Mouse (Mus musculus) heart, embryonic 16.5 days (tissue): ENCODE results near the gene Serpina12. TPM values are rescaled to one million over a fixed set of nuclear protein-coding genes. Genes with fewer than 3 reads are reported as not detected.

Source experiments
- ATAC-seq: fragments of 200-750 bp; cut with Nextera tagmentation; replicated peaks from 2 replicates; pipeline ENCODE4 v1.8.0; 2017; ENCODE audit warnings: moderate number of reproducible peaks; ENCODE audit not compliant: insufficient read depth, low FRiP score; ENCODE audit errors: extremely low read depth
- H3K27ac ChIP-seq: fragments of 300-500 bp; sonication (generic); 2 replicates; pipeline ENCODE4 v1.5.1; 2014; ENCODE audit warnings: mild to moderate bottlenecking, low read length, control low read depth, moderate library complexity
- H3K27me3 ChIP-seq: fragments of 300-500 bp; sonication (generic); 2 replicates; pipeline ENCODE4 v1.6.1; 2014; ENCODE audit warnings: low read length, mixed read lengths; ENCODE audit not compliant: control insufficient read depth, insufficient read depth
- H3K36me3 ChIP-seq: fragments of 300-500 bp; sonication (generic); 2 replicates; pipeline ENCODE4 v1.6.1; 2014; ENCODE audit not compliant: control insufficient read depth, insufficient read depth
- H3K4me1 ChIP-seq: fragments of 300-500 bp; sonication (generic); 2 replicates; pipeline ENCODE4 v1.6.1; 2014; ENCODE audit warnings: low read length, mixed read lengths; ENCODE audit not compliant: control insufficient read depth, insufficient read depth
- H3K4me2 ChIP-seq: fragments of 300-500 bp; sonication (generic); 2 replicates; pipeline ENCODE4 v1.6.1; 2014; ENCODE audit warnings: low read depth, mild to moderate bottlenecking, control low read depth, low read length
- H3K4me3 ChIP-seq: fragments of 300-500 bp; sonication (generic); 2 replicates; pipeline ENCODE4 v1.5.1; 2014; ENCODE audit warnings: mild to moderate bottlenecking, control low read depth, low read length
- H3K9ac ChIP-seq: fragments of 300-500 bp; sonication (generic); 2 replicates; pipeline ENCODE4 v1.6.1; 2014; ENCODE audit warnings: low read length, control low read depth
- H3K9me3 ChIP-seq: fragments of 300-500 bp; sonication (generic); replicated peaks from 2 replicates; pipeline ENCODE4 v1.6.1; 2016; ENCODE audit warnings: low read length; ENCODE audit not compliant: control insufficient read depth
- WGBS: fragments of 180-500 bp; shearing (Covaris S2); extraction: QIAGEN DNeasy Blood & Tissue Kit; methylation state at CpG from one replicate; pipeline ENCODE4 v1.1.7; 2014; 5-methylcytosine and 5-hydroxymethylcytosine counted together
- polyA plus RNA-seq: library from polyadenylated mRNA; unstranded; fragments of >200 nt; fragmentation: Nextera tagmentation; extraction: Ambion mirVana; gene quantifications from 2 replicates; pipeline ENCODE4 v1.2.1, GENCODE M21; 2015

The Serpina12 gene
- polyA plus RNA-seq, 1 experiment from 2014 or later = not detected

DNA sequence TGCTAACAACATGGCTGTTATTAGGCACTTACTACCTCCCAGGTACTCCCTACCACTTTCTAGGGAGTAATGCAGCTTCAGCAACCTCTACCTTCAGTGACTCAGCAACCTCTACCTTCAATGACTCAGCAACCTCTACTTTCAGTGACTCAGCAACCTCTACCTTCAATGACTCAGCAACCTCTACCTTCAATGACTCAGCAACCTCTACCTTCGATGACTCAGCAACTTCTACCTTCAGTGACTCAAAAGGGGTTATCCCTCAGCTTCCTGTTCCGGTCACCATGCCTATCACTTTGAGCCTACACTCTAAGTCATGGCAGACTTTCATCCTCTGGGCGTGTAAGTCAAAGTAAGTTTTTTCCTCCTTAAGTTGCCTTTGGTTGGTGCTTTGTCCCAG is 43.6 kb downstream of the Serpina12 start:
- WGBS = 82% methylated on average over 3 of the region's 3 CpGs
- H3K27ac ChIP-seq = no peak overlapping the region
- no peak overlapping the region for H3K9ac ChIP-seq
- no peaks in the 10 kb centered on the region; the same call in none of the 2 replicates for H3K27me3 ChIP-seq
- H3K4me1 ChIP-seq = peaks cover 15% of the 10 kb centered on the region
- H3K4me3 ChIP-seq = no peak overlapping the region
- no peaks in the 10 kb centered on the region for H3K36me3 ChIP-seq
- H3K9me3 ChIP-seq = peaks cover 2% of the 10 kb centered on the region; the same call in 1 of the 2 replicates
- no peak overlapping the region for H3K4me2 ChIP-seq
- ATAC-seq = no peak

DNA sequence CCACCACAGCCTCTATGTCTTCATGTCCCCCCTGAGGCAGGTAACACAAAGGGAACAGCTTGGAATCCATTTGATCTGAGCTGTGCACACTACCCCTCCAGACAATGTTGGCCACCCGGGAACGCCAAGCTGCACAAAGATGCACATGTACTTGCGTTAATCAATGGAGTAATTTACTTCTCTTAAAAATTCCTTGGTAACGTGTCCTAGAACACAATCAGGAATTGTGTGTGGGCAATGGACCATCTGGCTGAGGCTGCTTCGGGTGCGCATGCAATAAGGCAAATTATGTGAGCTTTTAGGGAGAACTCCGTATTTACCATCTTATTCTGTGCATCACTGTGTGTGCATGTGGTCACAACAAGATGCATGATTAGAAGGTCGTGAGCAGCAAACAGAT is 44.6 kb downstream of the Serpina12 start:
- no peaks in the 10 kb centered on the region for H3K36me3 ChIP-seq
- no peak overlapping the region for H3K4me2 ChIP-seq
- no peak overlapping the region for H3K27ac ChIP-seq
- WGBS = 88% methylated on average over 8 of the region's 8 CpGs
- ATAC-seq = no peak
- peaks cover 1% of the 10 kb centered on the region; the same call in 1 of the 2 replicates for H3K9me3 ChIP-seq
- H3K27me3 ChIP-seq = peaks cover 4% of the 10 kb centered on the region
- H3K9ac ChIP-seq = no peak overlapping the region
- H3K4me1 ChIP-seq = peaks cover 15% of the 10 kb centered on the region
- H3K4me3 ChIP-seq = no peak overlapping the region

DNA sequence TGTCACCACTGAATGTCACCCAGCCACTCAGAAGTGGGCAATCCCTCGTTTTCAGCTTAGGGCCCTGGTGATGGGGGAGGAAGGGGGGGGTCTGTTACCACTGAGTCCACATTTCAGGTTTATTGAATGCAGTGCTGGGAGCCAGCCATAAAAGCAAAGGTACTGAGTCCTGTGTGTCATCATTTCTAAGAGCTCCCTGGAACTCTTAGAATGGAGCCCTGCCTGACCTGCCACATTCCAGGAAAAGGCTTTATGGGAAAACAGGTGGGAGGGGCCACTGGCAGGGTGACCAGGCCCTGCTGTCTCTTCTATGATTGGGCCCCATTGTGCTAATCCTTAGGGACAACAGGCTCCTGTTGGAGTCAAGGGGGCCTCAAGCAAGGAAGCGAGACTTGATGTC is 47.7 kb downstream of the Serpina12 start:
- no peaks in the 10 kb centered on the region for H3K9me3 ChIP-seq
- H3K27ac ChIP-seq = no peak overlapping the region
- ATAC-seq = no peak
- H3K36me3 ChIP-seq = no peaks in the 10 kb centered on the region
- peaks cover 4% of the 10 kb centered on the region for H3K27me3 ChIP-seq
- WGBS = 68% methylated on average over 2 of the region's 2 CpGs
- H3K4me1 ChIP-seq = no peaks in the 10 kb centered on the region
- no peak overlapping the region for H3K9ac ChIP-seq
- no peak overlapping the region for H3K4me3 ChIP-seq
- H3K4me2 ChIP-seq = no peak overlapping the region

DNA sequence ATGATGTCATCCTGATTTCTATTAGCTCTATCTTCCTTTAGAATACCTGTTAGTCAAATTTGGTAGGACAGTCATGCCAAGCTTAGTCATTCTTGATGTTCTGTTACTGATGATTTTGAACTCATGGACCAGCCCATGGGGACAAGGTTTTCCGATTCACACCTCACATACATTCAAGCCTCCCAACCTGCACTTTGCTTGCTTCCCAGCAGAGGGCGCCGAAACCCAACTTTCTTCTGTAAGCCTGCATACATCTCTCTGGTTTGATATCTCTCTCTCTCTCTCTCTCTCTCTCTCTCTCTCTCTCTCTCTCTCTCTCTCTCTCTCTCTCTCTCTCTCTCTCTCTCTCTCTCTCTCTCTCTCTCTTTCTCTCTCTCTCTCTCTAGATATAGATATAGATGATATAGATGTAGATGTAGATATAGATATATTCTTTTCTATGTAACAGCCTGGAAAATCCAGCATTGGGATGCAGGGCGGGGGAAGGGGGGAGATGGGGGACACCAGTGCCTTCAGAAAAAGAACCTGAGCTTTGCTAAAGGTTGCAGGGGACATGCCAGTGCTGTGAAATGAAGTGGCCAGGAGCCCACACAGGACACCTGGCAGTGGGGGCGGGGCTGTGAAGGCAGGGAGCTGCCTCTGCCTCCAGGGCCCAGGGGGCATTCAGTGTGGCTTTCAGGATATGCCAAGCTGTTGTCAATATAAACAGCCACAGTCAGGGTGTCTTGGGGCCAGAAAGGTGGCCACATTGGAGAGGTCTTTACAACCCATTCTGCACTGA is 48.8 kb downstream of the Serpina12 start:
- H3K36me3 ChIP-seq = no peaks in the 10 kb centered on the region
- H3K9ac ChIP-seq = no peak overlapping the region
- H3K9me3 ChIP-seq = no peaks in the 10 kb centered on the region
- H3K27ac ChIP-seq = no peak overlapping the region
- 37% methylated on average over 5 of the region's 5 CpGs for WGBS
- no peak for ATAC-seq
- H3K4me1 ChIP-seq = no peaks in the 10 kb centered on the region
- no peak overlapping the region for H3K4me2 ChIP-seq
- peaks cover 4% of the 10 kb centered on the region for H3K27me3 ChIP-seq
- H3K4me3 ChIP-seq = no peak overlapping the region

DNA sequence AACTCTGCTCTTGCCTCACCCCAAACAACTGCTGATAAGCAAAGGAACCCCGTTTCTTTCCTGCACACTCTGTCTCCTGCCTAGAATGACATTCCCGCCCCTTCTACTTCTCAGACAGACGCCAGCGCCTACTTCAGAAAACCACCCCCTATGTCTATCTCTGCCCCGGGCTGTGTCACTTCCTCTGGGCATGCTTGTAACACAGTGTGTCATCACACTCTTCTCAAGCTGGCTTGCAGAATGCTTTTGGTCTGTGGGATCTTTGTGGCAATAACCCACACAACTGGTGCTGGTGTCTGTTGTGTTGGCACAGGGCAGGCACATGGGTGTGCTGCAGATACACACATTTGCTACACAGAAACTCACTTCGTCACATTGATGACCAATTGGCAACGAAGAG is 51.3 kb downstream of the Serpina12 start:
- no peak for ATAC-seq

DNA sequence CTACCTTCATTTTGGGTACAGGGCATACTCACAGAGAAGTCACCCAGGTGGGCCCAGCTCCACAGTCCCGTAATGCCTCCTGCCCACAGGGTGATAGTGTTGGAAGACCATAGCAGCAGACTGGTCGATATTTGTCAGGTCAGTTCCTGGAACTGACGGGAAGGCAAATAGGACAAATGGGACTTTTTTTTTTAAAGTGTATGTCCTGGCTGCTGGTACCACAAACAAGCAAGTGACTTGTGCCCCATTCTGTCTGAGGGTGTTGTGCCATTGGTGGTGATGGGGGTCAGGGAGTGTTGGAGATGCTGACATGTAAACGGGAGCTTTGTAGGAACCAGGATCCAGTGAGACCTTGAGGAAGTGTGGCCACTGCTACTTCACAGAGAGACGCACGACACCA is 54.4 kb downstream of the Serpina12 start, which contains the start of gene Serpina11:
Gene Serpina11, minus strand, starts transcription at position 101 of the 400 bp plus-strand sequence.
- H3K36me3 ChIP-seq = no peaks in the 10 kb centered on the region
- H3K27ac ChIP-seq = no peak within 1 kb of the TSS
- no peak within 1 kb of the TSS for H3K4me3 ChIP-seq
- H3K9ac ChIP-seq = no peak within 1 kb of the TSS
- no peak within 1 kb of the TSS for H3K4me2 ChIP-seq
- no peak for ATAC-seq
- no peaks in the 10 kb centered on the region for H3K4me1 ChIP-seq
- H3K27me3 ChIP-seq = peaks cover 9% of the 10 kb centered on the region; the same call in 1 of the 2 replicates
- WGBS = 81% methylated on average over 6 of the region's 6 CpGs
- no peaks in the 10 kb centered on the region for H3K9me3 ChIP-seq

More for the DNA sequence above, 51.3 kb downstream of the Serpina12 start:
- Histone ChIP-seq H3K4me3 (no peak overlapping the region), H3K9me3 (no peaks in the 10 kb centered on the region), H3K27ac (no peak overlapping the region), H3K36me3 (no peaks in the 10 kb centered on the region), H3K4me2 (no peak overlapping the region), H3K9ac (no peak overlapping the region), H3K27me3 (peaks cover 9% of the 10 kb centered on the region), H3K4me1 (no peaks in the 10 kb centered on the region)
- whole genome bisulfite sequencing = 48% methylated on average over 7 of the region's 7 CpGs

DNA sequence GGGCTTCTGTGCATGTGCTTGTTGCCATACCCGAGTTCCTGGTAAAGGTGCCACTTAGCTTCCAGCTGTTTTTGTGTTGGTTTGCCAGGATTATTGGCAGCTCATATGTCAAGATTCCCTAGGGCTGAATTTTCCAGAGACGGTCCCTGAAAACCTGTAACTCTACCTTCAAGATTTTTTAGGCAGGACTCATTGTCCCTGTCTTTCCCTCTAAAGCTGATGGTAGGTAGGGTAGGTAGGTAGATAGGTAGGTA is 54.8 kb downstream of the Serpina12 start:
- no peak for ATAC-seq
- Histone ChIP-seq H3K4me1 (no peaks in the 10 kb centered on the region), H3K27me3 (peaks cover 6% of the 10 kb centered on the region; the same call in 1 of the 2 replicates), H3K36me3 (no peaks in the 10 kb centered on the region), H3K4me3 (no peak overlapping the region), H3K9ac (no peak overlapping the region), H3K27ac (no peak overlapping the region), H3K4me2 (no peak overlapping the region), H3K9me3 (no peaks in the 10 kb centered on the region)
- WGBS = 66% methylated on average over 2 of the region's 2 CpGs

DNA sequence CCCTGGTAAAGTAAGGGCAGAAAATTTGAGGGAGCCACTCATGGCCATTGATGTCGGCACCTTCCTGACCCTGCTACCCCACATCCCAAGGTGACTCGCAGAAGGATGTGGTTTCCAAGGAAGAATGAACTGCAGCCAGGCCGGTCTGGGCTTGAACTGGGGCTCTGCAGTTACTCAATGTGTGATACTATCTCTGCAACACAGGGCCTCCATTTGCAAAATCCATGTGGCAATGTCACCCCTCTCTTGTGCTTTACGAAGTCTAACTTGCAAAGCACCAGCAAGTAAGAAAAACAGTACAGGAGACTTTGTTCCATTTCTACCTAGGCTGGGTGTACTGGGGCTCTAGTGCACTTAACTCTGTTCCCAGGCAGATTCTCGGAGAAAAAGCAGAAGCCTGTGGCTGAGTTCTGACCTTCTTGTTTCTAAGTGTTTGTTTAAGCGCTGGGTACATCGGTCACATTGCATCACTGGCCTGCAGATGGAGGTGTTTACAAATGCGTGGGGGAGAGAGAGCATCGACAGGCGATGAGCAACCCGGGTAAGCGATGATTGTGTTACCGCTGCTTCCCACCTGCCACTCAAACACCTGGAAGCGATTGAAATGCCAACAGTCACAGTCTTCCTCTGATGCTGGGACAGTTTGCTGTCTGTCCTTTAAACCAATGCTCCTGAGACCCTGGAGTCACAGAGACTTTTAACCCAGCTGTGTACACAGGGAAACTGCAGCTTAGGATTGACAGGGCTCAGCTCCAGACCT is 55.3 kb downstream of the Serpina12 start:
- H3K27ac ChIP-seq = no peak overlapping the region
- peaks cover 6% of the 10 kb centered on the region; the same call in 1 of the 2 replicates for H3K27me3 ChIP-seq
- H3K4me1 ChIP-seq = no peaks in the 10 kb centered on the region
- no peak for ATAC-seq
- no peaks in the 10 kb centered on the region for H3K9me3 ChIP-seq
- WGBS = 47% methylated on average over 14 of the region's 14 CpGs
- no peak overlapping the region for H3K4me3 ChIP-seq
- H3K9ac ChIP-seq = no peak overlapping the region
- no peak overlapping the region for H3K4me2 ChIP-seq
- H3K36me3 ChIP-seq = no peaks in the 10 kb centered on the region

DNA sequence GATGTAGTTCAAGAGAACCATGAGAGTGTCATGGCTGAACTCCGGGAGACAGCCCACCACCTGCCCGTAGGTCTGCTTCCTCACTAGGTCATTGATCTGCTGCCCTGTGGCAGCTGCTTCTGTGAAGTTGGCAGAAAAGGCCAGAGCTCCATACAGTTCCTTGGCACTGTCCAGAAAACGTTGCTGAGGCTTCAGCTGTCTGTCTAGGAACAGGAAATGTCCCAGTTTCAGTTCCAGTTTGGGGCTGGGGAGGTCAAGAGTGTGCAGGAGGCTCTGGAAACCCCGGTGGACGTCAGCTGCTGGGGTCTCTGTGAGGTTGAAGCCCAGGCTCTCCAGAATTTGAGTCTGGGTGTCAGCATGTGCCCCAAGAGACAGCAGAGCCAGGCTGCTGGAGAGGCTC is 58.4 kb downstream of the Serpina12 start:
- no peaks in the 10 kb centered on the region for H3K36me3 ChIP-seq
- H3K27me3 ChIP-seq = peaks cover 6% of the 10 kb centered on the region; the same call in 1 of the 2 replicates
- no peak overlapping the region for H3K9ac ChIP-seq
- H3K27ac ChIP-seq = no peak overlapping the region
- H3K4me2 ChIP-seq = no peak overlapping the region
- no peak for ATAC-seq
- no peak overlapping the region for H3K4me3 ChIP-seq
- no peaks in the 10 kb centered on the region for H3K4me1 ChIP-seq
- WGBS = 53% methylated on average over 5 of the region's 5 CpGs
- H3K9me3 ChIP-seq = no peaks in the 10 kb centered on the region
